Mouse (Mus musculus): Measurements from ENCODE around the gene Tacc3. TPM values are rescaled to one million over a fixed set of nuclear protein-coding genes. Genes with fewer than 3 reads are reported as not detected.

The Tacc3 gene
- 100 to 1,000 TPM in 1 of 3 experiments, 10 to 100 TPM in 2; 19.1 to 147 (median 22.1) TPM for polyA plus RNA-seq (2017; shearing (Covaris generic))

DNA sequence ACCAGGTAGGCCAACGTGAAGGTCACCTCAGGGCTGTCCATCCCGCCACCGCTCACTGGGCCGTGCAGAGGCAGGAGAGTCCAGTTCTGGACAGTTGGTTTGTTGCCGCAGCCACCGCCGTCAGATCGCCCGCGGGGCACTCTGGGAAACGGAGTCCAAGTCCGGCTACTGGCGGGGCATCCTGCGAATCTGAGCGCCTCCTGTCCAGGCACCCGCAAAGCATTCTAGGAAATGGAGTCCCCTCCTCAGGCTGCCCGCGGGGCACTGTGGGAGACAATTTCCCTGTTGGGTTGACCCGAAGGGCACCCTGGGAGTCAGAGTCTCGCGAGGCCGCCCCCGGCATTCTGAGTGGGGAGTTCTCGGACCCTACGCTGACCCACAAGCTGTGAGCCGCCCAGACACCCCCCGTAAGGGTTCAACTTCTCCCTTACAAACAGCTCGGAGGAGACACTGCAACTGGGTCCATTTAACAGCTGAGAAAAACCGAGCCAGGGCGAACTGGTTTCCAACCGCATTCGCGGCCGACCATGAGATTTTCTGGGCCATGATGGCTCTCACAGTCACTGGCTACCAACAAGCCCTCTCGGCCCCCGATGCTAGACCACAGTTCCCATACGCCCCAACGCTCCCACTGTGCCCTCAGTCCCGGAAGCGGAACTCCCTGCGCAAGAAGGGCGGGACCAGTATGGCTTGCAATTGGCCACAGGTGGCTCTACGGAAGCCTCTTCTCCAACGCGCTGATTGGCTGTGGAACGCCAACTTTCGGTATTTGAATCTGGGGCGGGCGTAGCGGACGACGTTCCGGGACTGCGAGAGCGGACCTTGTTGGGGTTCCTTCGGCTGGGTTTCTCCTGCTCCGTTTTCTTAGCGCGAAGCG lies at the start of gene Tacc3, which contains the start of gene Tmem129:
Gene Tacc3, plus strand, starts transcription at position 342 of the 877 bp plus-strand sequence.
Gene Tmem129, minus strand, starts transcription at position 630 of the 877 bp plus-strand sequence.
- ATAC-seq: peak; percentile 91

DNA sequence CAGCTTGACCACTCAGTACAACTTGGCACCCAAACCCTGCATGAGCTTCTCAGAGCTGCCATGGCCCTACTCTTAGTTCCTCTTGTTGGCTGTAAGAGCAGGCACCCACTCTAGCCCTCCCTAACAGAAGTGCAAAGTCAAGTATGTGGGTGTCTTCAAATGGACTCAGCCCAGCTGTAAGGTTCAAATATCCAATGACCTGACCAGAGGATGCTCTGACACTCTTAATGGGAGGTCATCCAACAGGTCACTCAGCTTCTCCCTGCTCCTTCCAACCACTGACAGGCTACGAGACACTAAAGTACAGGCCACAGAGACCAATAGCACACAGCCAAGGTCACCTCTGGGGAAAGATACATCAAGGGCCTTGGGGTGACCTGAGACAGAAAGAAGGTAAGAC lies 48.7 kb upstream of the Tacc3 start:
- ATAC-seq: no peak

GRCm38 (mm10) chr5:33611795-33612194 lies 46.1 kb upstream of the Tacc3 start:
- no peak for ATAC-seq

DNA sequence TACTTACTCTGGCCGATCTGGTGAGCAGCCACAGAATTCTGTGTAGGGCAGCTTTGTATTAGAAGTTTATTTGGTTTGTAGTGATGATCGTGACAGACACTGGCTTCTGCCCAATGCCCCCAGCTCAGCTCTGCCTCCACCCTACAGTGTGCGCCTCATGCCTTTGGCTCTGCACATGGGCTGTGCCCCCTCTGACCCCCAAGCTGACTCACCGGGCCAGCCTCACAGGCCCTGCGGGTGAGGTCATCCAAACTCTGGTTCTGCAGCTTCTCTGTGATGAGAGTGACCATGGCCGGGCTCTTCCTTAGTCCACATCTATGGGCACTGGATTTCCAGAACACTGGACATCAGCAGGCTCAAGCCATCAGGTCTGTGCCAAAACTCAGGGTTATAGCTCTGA lies 43.5 kb upstream of the Tacc3 start:
- no peak for ATAC-seq

GRCm38 (mm10) chr5:33622671-33623070 lies 35.3 kb upstream of the Tacc3 start:
- ATAC-seq: no peak

- ATAC-seq: no peak
Measured at GRCm38 (mm10) chr5:33623766-33624165, 34.2 kb upstream of the Tacc3 start.

GRCm38 (mm10) chr5:33627968-33628367 lies 30.0 kb upstream of the Tacc3 start:
- ATAC-seq: no peak

DNA sequence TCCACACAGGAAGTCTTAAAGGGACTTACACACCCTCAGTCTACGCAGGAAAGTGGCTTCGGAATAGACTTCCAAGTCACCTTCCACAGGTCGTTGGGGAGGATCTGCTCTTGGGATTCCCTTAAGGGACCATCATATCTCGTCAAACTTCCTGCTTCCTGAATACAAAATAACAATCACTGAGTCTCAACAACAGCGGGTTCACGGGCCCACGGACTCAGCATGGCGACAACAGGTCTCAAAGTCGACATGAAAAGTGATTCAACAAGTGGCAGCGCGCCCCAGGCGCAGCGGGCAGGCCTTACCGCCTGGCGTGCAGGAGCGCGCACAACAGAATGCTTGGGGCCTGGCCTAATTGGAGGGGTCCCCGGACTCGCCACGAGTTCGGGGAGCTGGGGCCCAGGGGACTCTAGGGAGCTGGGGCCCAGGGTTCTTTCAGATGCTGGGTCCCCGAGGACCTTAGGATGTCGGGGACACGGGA lies 29.1 kb upstream of the Tacc3 start:
- ATAC-seq: peak; percentile 39

- ATAC-seq: peak; percentile 91
Measured at GRCm38 (mm10) chr5:33629301-33629987, 28.5 kb upstream of the Tacc3 start, which contains the start of the genes Fam53a and Gm9903. TSS of gene Fam53a (minus strand) at chr5:33629635. TSS of gene Gm9903 (plus strand) at chr5:33629925.

GRCm38 (mm10) chr5:33630061-33630460 lies 27.9 kb upstream of the Tacc3 start:
- no peak for ATAC-seq

GRCm38 (mm10) chr5:33630615-33631014 lies 27.3 kb upstream of the Tacc3 start:
- no peak for ATAC-seq

GRCm38 (mm10) chr5:33632526-33632925 lies 25.4 kb upstream of the Tacc3 start:
- no peak for ATAC-seq

- ATAC-seq: no peak
Measured at GRCm38 (mm10) chr5:33635361-33635760, 22.6 kb upstream of the Tacc3 start.

GRCm38 (mm10) chr5:33637606-33638350 lies 20.1 kb upstream of the Tacc3 start:
- no peak for ATAC-seq

DNA sequence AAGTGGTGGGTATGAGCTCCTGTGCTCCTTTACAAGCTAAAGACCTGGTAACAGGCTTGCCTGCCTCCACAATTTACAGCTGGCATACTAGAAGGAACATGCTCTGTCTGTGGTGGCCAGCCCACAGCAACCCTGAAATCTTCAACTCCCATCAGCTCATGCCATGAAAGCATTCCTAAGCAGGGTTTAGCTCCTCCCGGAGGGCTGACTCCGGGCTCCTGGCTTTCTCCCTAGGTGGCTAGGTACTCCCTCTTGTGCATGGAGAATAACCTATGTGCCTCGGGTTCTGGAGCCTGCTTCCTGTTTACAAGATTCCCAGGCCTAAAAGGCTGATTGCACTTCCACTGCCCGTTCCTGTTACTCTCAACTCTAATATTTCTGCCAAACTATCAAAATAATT lies 19.1 kb upstream of the Tacc3 start:
- ATAC-seq: no peak

DNA sequence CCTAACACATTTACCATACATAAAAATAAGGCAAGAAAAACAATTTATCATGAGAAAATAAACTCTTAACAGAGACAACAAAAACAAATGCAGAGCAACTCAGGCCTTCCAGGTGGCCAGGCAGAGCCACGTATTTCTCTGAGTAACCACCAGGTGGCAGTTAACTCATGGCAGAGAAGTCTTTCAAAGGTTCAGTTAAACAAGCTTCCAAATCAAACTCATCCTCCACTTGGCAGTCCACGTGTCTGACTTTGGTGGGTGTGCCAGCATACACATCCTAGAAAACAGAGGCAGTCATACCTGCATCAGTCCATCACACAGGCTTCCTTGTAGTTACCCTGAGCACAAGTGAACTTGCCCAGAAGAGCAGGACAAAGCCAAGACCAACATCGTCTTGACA lies 17.3 kb upstream of the Tacc3 start:
- ATAC-seq: peak; percentile 69

- no peak for ATAC-seq
Measured at GRCm38 (mm10) chr5:33651017-33651416, 6.9 kb upstream of the Tacc3 start.

- ATAC-seq: peak; percentile 10
Measured at GRCm38 (mm10) chr5:33651541-33651920, 6.4 kb upstream of the Tacc3 start.

- ATAC-seq: peak; percentile 81
Measured at GRCm38 (mm10) chr5:33651921-33652782, 5.8 kb upstream of the Tacc3 start, which contains the start of gene Slbp. TSS of gene Slbp (minus strand) at chr5:33652574.

- ATAC-seq: no peak
Measured at GRCm38 (mm10) chr5:33652783-33653173, 5.2 kb upstream of the Tacc3 start.

DNA sequence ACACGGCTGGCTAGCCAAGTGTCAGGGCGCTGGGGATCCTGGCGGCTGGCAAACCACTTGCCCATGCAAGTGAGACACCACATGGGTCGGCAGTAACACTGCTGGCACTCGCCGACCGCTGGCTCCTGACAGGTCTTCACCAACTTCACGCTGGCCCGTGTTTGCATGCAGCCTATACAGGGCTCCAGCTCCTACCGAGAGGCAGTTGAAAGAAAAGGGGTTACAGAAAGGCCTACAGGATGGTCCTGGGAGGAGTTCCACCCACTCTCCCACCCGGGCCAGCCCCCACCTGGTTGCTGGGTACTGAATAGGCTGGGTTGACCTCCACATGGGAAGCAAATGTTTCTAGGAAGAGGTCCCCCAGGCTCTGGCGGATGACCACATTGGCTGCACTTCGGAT lies 3.5 kb upstream of the Tacc3 start:
- ATAC-seq: no peak

Data from inflammation-experienced regulatory T-cells, adult 6 months (primary cell).